Mouse (Mus musculus) midbrain, postnatal 0 days (tissue): Measurements from ENCODE around the gene 4931414P19Rik. TPM values are rescaled to one million over a fixed set of nuclear protein-coding genes. Genes with fewer than 3 reads are reported as not detected.
A peak's percentile ranks its signal among the peaks of the same experiment; 100 is the strongest.

Experiments used
- ATAC-seq: fragments of 200-750 bp; cut with Nextera tagmentation; 2 replicates; pipeline ENCODE4 v1.8.0; 2017; ENCODE audit warnings: moderate number of reproducible peaks, mild to moderate bottlenecking, moderate TSS enrichment, moderate library complexity; ENCODE audit not compliant: low FRiP score
- DNase-seq: peaks from one replicate; pipeline ENCODE4 v3.0.0-alpha.2; 2015; ENCODE audit warnings: low spot score
- H3K27ac ChIP-seq: fragments of 300-500 bp; sonication (generic); 2 replicates; pipeline ENCODE4 v1.5.1; 2014; ENCODE audit warnings: low read depth, mild to moderate bottlenecking, low read length, mixed read lengths
- H3K27me3 ChIP-seq: fragments of 300-500 bp; sonication (generic); 2 replicates; pipeline ENCODE4 v1.6.1; 2014; ENCODE audit warnings: low read length, control low read depth, mixed read lengths; ENCODE audit not compliant: insufficient read depth
- H3K36me3 ChIP-seq: fragments of 300-500 bp; sonication (generic); 2 replicates; pipeline ENCODE4 v1.6.1; 2014; ENCODE audit warnings: low read length, control low read depth, mixed read lengths; ENCODE audit not compliant: insufficient read depth
- H3K4me1 ChIP-seq: fragments of 300-500 bp; sonication (generic); 2 replicates; pipeline ENCODE4 v1.6.1; 2014; ENCODE audit warnings: mild to moderate bottlenecking, control low read depth, antibody characterized with exemption, low read length, mixed read lengths; ENCODE audit not compliant: insufficient read depth
- H3K4me2 ChIP-seq: fragments of 300-500 bp; sonication (generic); 2 replicates; pipeline ENCODE4 v1.6.1; 2014; ENCODE audit warnings: low read depth, mild to moderate bottlenecking, low read length, mixed read lengths; ENCODE audit not compliant: poor library complexity, severe bottlenecking
- H3K4me3 ChIP-seq: fragments of 300-500 bp; sonication (generic); 2 replicates; pipeline ENCODE4 v1.5.1; 2014; ENCODE audit warnings: low read depth, mild to moderate bottlenecking, low read length, moderate library complexity
- H3K9ac ChIP-seq: fragments of 300-500 bp; sonication (generic); replicated peaks from 2 replicates; pipeline ENCODE4 v1.6.1; 2014; ENCODE audit warnings: mild to moderate bottlenecking, low read length, moderate library complexity, mixed read lengths; ENCODE audit not compliant: poor library complexity, severe bottlenecking
- H3K9me3 ChIP-seq: fragments of 300-500 bp; sonication (generic); 2 replicates; pipeline ENCODE4 v1.6.1; 2016; ENCODE audit warnings: low read length, control low read depth
- CTCF ChIP-seq: IDR thresholded peaks from 2 replicates; pipeline ENCODE4 v1.5.1; 2016; ENCODE audit warnings: antibody characterized with exemption, mild to moderate bottlenecking
- WGBS: fragments of 180-500 bp; shearing (Covaris S2); extraction: QIAGEN DNeasy Blood & Tissue Kit; methylation state at CpG from one replicate; pipeline ENCODE4 v1.1.7; 2014; 5-methylcytosine and 5-hydroxymethylcytosine counted together
- polyA plus RNA-seq: library from polyadenylated mRNA; unstranded; fragments of >200 nt; fragmentation: Nextera tagmentation; extraction: Ambion mirVana; gene quantifications from 2 replicates; pipeline ENCODE4 v1.2.1, GENCODE M21; 2015
- total RNA-seq: library from RNA; depleted of rRNA; stranded (reverse); fragments of >200 nt; gene quantifications from 2 replicates; pipeline ENCODE4 v1.2.3, GENCODE M21; 2014

4931414P19Rik gene
- total and polyA plus RNA-seq, 2 experiments from 2014 or later, result 2.2 to 4.6 TPM

GRCm38 (mm10) chr14:54632252-54632651 lies 26.5 kb upstream of the 4931414P19Rik start:
- Histone ChIP-seq H3K27me3 (no peaks in the 10 kb centered on the region), H3K9me3 (no peaks in the 10 kb centered on the region), H3K27ac (no peak overlapping the region), H3K9ac (no peak overlapping the region), H3K4me1 (no peaks in the 10 kb centered on the region), H3K36me3 (peaks cover 35% of the 10 kb centered on the region), H3K4me3 (no peak overlapping the region), H3K4me2 (no peak overlapping the region)
- 91% methylated on average over 17 of the region's 37 CpGs for WGBS
- no peak for DNase-seq
- no peak for ATAC-seq
- TF ChIP-seq CTCF, result no peak

GRCm38 (mm10) chr14:54631240-54631599 lies 25.4 kb upstream of the 4931414P19Rik start:
- DNase-seq (no peak), ATAC-seq (0 out of 2 replicates have a peak, but pooled peaks have one; percentile 25)
- Histone ChIP-seq H3K27me3 (no peaks in the 10 kb centered on the region), H3K4me2 (no peak overlapping the region), H3K27ac (no peak overlapping the region), H3K9me3 (no peaks in the 10 kb centered on the region), H3K4me3 (no peak overlapping the region), H3K4me1 (no peaks in the 10 kb centered on the region), H3K9ac (no peak overlapping the region), H3K36me3 (peaks cover 35% of the 10 kb centered on the region)
- no peak for TF ChIP-seq CTCF
- WGBS, result 57% methylated on average over 4 of the region's 4 CpGs

GRCm38 (mm10) chr14:54630583-54631239 lies 24.9 kb upstream of the 4931414P19Rik start:
- TF ChIP-seq CTCF, result no peak
- H3K9ac ChIP-seq, result no peak overlapping the region
- WGBS, result 71% methylated on average over 11 of the region's 11 CpGs
- H3K9me3 ChIP-seq, result no peaks in the 10 kb centered on the region
- H3K4me2 ChIP-seq, result no peak overlapping the region
- no peak for DNase-seq
- H3K27ac ChIP-seq, result no peak overlapping the region
- no peaks in the 10 kb centered on the region for H3K4me1 ChIP-seq
- H3K4me3 ChIP-seq, result no peak overlapping the region
- ATAC-seq, result 0 out of 2 replicates have a peak, but pooled peaks have one; percentile 31
- peaks cover 34% of the 10 kb centered on the region for H3K36me3 ChIP-seq
- H3K27me3 ChIP-seq, result no peaks in the 10 kb centered on the region

GRCm38 (mm10) chr14:54629797-54630196 lies 24.0 kb upstream of the 4931414P19Rik start:
- no peak overlapping the region for H3K9ac ChIP-seq
- ATAC-seq, result no peak
- H3K36me3 ChIP-seq, result peaks cover 32% of the 10 kb centered on the region
- H3K4me3 ChIP-seq, result no peak overlapping the region
- no peaks in the 10 kb centered on the region for H3K27me3 ChIP-seq
- 92% methylated on average over 2 of the region's 2 CpGs for WGBS
- no peak overlapping the region for H3K4me2 ChIP-seq
- H3K27ac ChIP-seq, result no peak overlapping the region
- no peak for DNase-seq
- H3K9me3 ChIP-seq, result no peaks in the 10 kb centered on the region
- H3K4me1 ChIP-seq, result no peaks in the 10 kb centered on the region
- no peak for TF ChIP-seq CTCF

GRCm38 (mm10) chr14:54628103-54628502 lies 22.3 kb upstream of the 4931414P19Rik start:
- ATAC-seq, result no peak
- no peak overlapping the region for H3K27ac ChIP-seq
- WGBS, result 84% methylated on average over 5 of the region's 5 CpGs

GRCm38 (mm10) chr14:54624976-54625375 lies 19.2 kb upstream of the 4931414P19Rik start:
- ATAC-seq, result no peak
- no peak overlapping the region for H3K4me3 ChIP-seq
- no peak overlapping the region for H3K9ac ChIP-seq
- no peak for DNase-seq
- TF ChIP-seq CTCF, result no peak
- no peaks in the 10 kb centered on the region for H3K36me3 ChIP-seq
- WGBS, result 71% methylated on average over 10 of the region's 10 CpGs
- H3K27ac ChIP-seq, result no peak overlapping the region
- H3K9me3 ChIP-seq, result no peaks in the 10 kb centered on the region
- no peaks in the 10 kb centered on the region for H3K27me3 ChIP-seq
- no peaks in the 10 kb centered on the region for H3K4me1 ChIP-seq
- H3K4me2 ChIP-seq, result no peak overlapping the region

More at GRCm38 (mm10) chr14:54628103-54628502, 22.3 kb upstream of the 4931414P19Rik start:
- H3K4me1 ChIP-seq, result no peaks in the 10 kb centered on the region
- H3K27me3 ChIP-seq, result no peaks in the 10 kb centered on the region
- H3K36me3 ChIP-seq, result peaks cover 27% of the 10 kb centered on the region
- no peak overlapping the region for H3K4me3 ChIP-seq
- no peaks in the 10 kb centered on the region for H3K9me3 ChIP-seq
- H3K9ac ChIP-seq, result no peak overlapping the region
- TF ChIP-seq CTCF, result no peak
- no peak for DNase-seq
- no peak overlapping the region for H3K4me2 ChIP-seq
